Mouse (Mus musculus): Measurements from ENCODE around the gene Ptprd.

GRCm38 (mm10) chr4:76419641-76420040, 1792.1 kb downstream of the Ptprd start:
- TF ChIP-seq CTCF (IDR thresholded peaks at IDR 0.05; ENCODE audit: low read depth, low read length): no peak
- TF ChIP-seq GATA1 (IDR thresholded peaks at IDR 0.05; ENCODE audit: borderline replicate concordance, low read length): no peak
- no peak for TF ChIP-seq POLR2AphosphoS5 (IDR thresholded peaks at IDR 0.05; ENCODE audit: insufficient replicate concordance, low read depth, low read length)
- TF ChIP-seq TAL1 (conservative IDR thresholded peaks at IDR 0.05; ENCODE audit: low read depth, low read length): no peak
- TF ChIP-seq GATA2 (IDR thresholded peaks at IDR 0.05; ENCODE audit: borderline replicate concordance, low read depth, low read length): no peak

Data from G1E (cell line).